Mouse (Mus musculus): Measurements from ENCODE around the gene Slc15a2. TPM values are rescaled to one million over a fixed set of nuclear protein-coding genes. Genes with fewer than 3 reads are reported as not detected.

The Slc15a2 gene
- polyA plus RNA-seq, 1 experiment, result 13.1 TPM

GRCm38 (mm10) chr16:36751979-36752378, 32.8 kb downstream of the Slc15a2 start:
- Histone ChIP-seq H3K4me1 (ENCODE audit: control insufficient read depth, insufficient read depth, low read length) (no peaks in the 10 kb centered on the region), H3K27me3 (ENCODE audit: control insufficient read depth, insufficient read depth, low read length) (no peaks in the 10 kb centered on the region)

GRCm38 (mm10) chr16:36747767-36748166, 37.0 kb downstream of the Slc15a2 start:
- no peaks in the 10 kb centered on the region for H3K27me3 ChIP-seq (ENCODE audit: control insufficient read depth, insufficient read depth, low read length)
- no peak for DNase-seq
- 81% methylated on average over 2 of the region's 2 CpGs for WGBS
- TF ChIP-seq CTCF (IDR thresholded peaks at IDR 0.05; ENCODE audit: borderline replicate concordance, insufficient read depth, low read depth, low read length) (no peak), POLR2A (IDR thresholded peaks at IDR 0.05; ENCODE audit: borderline replicate concordance, insufficient read depth, low read length) (no peak)
- no peak overlapping the region for H3K4me3 ChIP-seq (replicated peaks; ENCODE audit: insufficient read depth, low read depth, low read length)
- H3K27ac ChIP-seq (ENCODE audit: insufficient read depth, low read length), result no peak overlapping the region
- H3K4me1 ChIP-seq (ENCODE audit: control insufficient read depth, insufficient read depth, low read length), result no peaks in the 10 kb centered on the region

More at GRCm38 (mm10) chr16:36751979-36752378, 32.8 kb downstream of the Slc15a2 start:
- DNase-seq, result no peak
- 93% methylated on average over 3 of the region's 3 CpGs for WGBS
- no peak overlapping the region for H3K27ac ChIP-seq (ENCODE audit: insufficient read depth, low read length)
- TF ChIP-seq CTCF (IDR thresholded peaks at IDR 0.05; ENCODE audit: borderline replicate concordance, insufficient read depth, low read depth, low read length) (no peak), POLR2A (IDR thresholded peaks at IDR 0.05; ENCODE audit: borderline replicate concordance, insufficient read depth, low read length) (no peak)
- no peak overlapping the region for H3K4me3 ChIP-seq (replicated peaks; ENCODE audit: insufficient read depth, low read depth, low read length)

GRCm38 (mm10) chr16:36747068-36747467, 37.7 kb downstream of the Slc15a2 start:
- H3K27ac ChIP-seq (ENCODE audit: insufficient read depth, low read length), result no peak overlapping the region
- H3K4me3 ChIP-seq (replicated peaks; ENCODE audit: insufficient read depth, low read depth, low read length), result no peak overlapping the region
- no peaks in the 10 kb centered on the region for H3K27me3 ChIP-seq (ENCODE audit: control insufficient read depth, insufficient read depth, low read length)
- H3K4me1 ChIP-seq (ENCODE audit: control insufficient read depth, insufficient read depth, low read length), result no peaks in the 10 kb centered on the region
- 82% methylated on average over 4 of the region's 4 CpGs for WGBS
- TF ChIP-seq CTCF (IDR thresholded peaks at IDR 0.05; ENCODE audit: borderline replicate concordance, insufficient read depth, low read depth, low read length), result no peak
- TF ChIP-seq POLR2A (IDR thresholded peaks at IDR 0.05; ENCODE audit: borderline replicate concordance, insufficient read depth, low read length), result no peak
- DNase-seq, result no peak

- no peak overlapping the region for H3K4me3 ChIP-seq (replicated peaks; ENCODE audit: insufficient read depth, low read depth, low read length)
- no peak for TF ChIP-seq CTCF (IDR thresholded peaks at IDR 0.05; ENCODE audit: borderline replicate concordance, insufficient read depth, low read depth, low read length)
- TF ChIP-seq POLR2A (IDR thresholded peaks at IDR 0.05; ENCODE audit: borderline replicate concordance, insufficient read depth, low read length), result no peak
Observed at GRCm38 (mm10) chr16:36743580-36743979, 41.2 kb downstream of the Slc15a2 start.

GRCm38 (mm10) chr16:36739404-36739930, 45.3 kb downstream of the Slc15a2 start:
- H3K4me3 ChIP-seq (replicated peaks; ENCODE audit: insufficient read depth, low read depth, low read length), result no peak overlapping the region
- TF ChIP-seq POLR2A (IDR thresholded peaks at IDR 0.05; ENCODE audit: borderline replicate concordance, insufficient read depth, low read length), result no peak
- TF ChIP-seq CTCF (IDR thresholded peaks at IDR 0.05; ENCODE audit: borderline replicate concordance, insufficient read depth, low read depth, low read length), result no peak
- no peaks in the 10 kb centered on the region for H3K4me1 ChIP-seq (ENCODE audit: control insufficient read depth, insufficient read depth, low read length)
- no peak overlapping the region for H3K27ac ChIP-seq (ENCODE audit: insufficient read depth, low read length)
- no peaks in the 10 kb centered on the region for H3K27me3 ChIP-seq (ENCODE audit: control insufficient read depth, insufficient read depth, low read length)
- 62% methylated on average over 4 of the region's 4 CpGs for WGBS
- no peak for DNase-seq

More at GRCm38 (mm10) chr16:36743580-36743979, 41.2 kb downstream of the Slc15a2 start:
- Histone ChIP-seq H3K4me1 (ENCODE audit: control insufficient read depth, insufficient read depth, low read length) (no peaks in the 10 kb centered on the region), H3K27ac (ENCODE audit: insufficient read depth, low read length) (no peak overlapping the region), H3K27me3 (ENCODE audit: control insufficient read depth, insufficient read depth, low read length) (no peaks in the 10 kb centered on the region)
- 94% methylated on average over 8 of the region's 8 CpGs for WGBS
- no peak for DNase-seq

GRCm38 (mm10) chr16:36735421-36735820, 49.3 kb downstream of the Slc15a2 start:
- Histone ChIP-seq H3K4me3 (replicated peaks; ENCODE audit: insufficient read depth, low read depth, low read length) (no peak overlapping the region), H3K4me1 (ENCODE audit: control insufficient read depth, insufficient read depth, low read length) (no peaks in the 10 kb centered on the region), H3K27ac (ENCODE audit: insufficient read depth, low read length) (no peak overlapping the region), H3K27me3 (ENCODE audit: control insufficient read depth, insufficient read depth, low read length) (no peaks in the 10 kb centered on the region)
- TF ChIP-seq POLR2A (IDR thresholded peaks at IDR 0.05; ENCODE audit: borderline replicate concordance, insufficient read depth, low read length) (no peak), CTCF (IDR thresholded peaks at IDR 0.05; ENCODE audit: borderline replicate concordance, insufficient read depth, low read depth, low read length) (no peak)
- 88% methylated on average over 3 of the region's 3 CpGs for WGBS
- DNase-seq, result no peak

GRCm38 (mm10) chr16:36733827-36734226, 50.9 kb downstream of the Slc15a2 start:
- DNase-seq, result no peak
- no peak for TF ChIP-seq POLR2A (IDR thresholded peaks at IDR 0.05; ENCODE audit: borderline replicate concordance, insufficient read depth, low read length)
- TF ChIP-seq CTCF (IDR thresholded peaks at IDR 0.05; ENCODE audit: borderline replicate concordance, insufficient read depth, low read depth, low read length), result no peak
- WGBS, result 7% methylated on average over 1 of the region's 1 CpGs
- H3K27ac ChIP-seq (ENCODE audit: insufficient read depth, low read length), result no peak overlapping the region
- H3K4me1 ChIP-seq (ENCODE audit: control insufficient read depth, insufficient read depth, low read length), result no peaks in the 10 kb centered on the region
- H3K4me3 ChIP-seq (replicated peaks; ENCODE audit: insufficient read depth, low read depth, low read length), result no peak overlapping the region
- no peaks in the 10 kb centered on the region for H3K27me3 ChIP-seq (ENCODE audit: control insufficient read depth, insufficient read depth, low read length)

- DNase-seq, result no peak
- Histone ChIP-seq H3K4me1 (ENCODE audit: control insufficient read depth, insufficient read depth, low read length) (no peaks in the 10 kb centered on the region), H3K27me3 (ENCODE audit: control insufficient read depth, insufficient read depth, low read length) (no peaks in the 10 kb centered on the region), H3K27ac (ENCODE audit: insufficient read depth, low read length) (no peak overlapping the region), H3K4me3 (replicated peaks; ENCODE audit: insufficient read depth, low read depth, low read length) (no peak overlapping the region)
- TF ChIP-seq CTCF (IDR thresholded peaks at IDR 0.05; ENCODE audit: borderline replicate concordance, insufficient read depth, low read depth, low read length) (no peak), POLR2A (IDR thresholded peaks at IDR 0.05; ENCODE audit: borderline replicate concordance, insufficient read depth, low read length) (no peak)
Observed at GRCm38 (mm10) chr16:36732572-36732971, 52.2 kb downstream of the Slc15a2 start.

Data from cerebellum, adult 2 months (tissue).